Mouse (Mus musculus) midbrain, embryonic 11.5 days (tissue): ENCODE results near the gene Zcchc8. TPM values are rescaled to one million over a fixed set of nuclear protein-coding genes. Genes with fewer than 3 reads are reported as not detected.
A peak's percentile ranks its signal among the peaks of the same experiment; 100 is the strongest.

Source experiments
- ATAC-seq: fragments of 200-750 bp; cut with Nextera tagmentation; 2 replicates; pipeline ENCODE4 v1.8.0; 2017; ENCODE audit warnings: moderate TSS enrichment, moderate library complexity; ENCODE audit not compliant: low FRiP score
- DNase-seq: peaks from one replicate; pipeline ENCODE4 v3.0.0; 2015; ENCODE audit warnings: low spot score; ENCODE audit errors: missing footprints
- H3K27ac ChIP-seq: fragments of 300-500 bp; sonication (generic); 2 replicates; pipeline ENCODE4 v1.5.1; 2014; ENCODE audit warnings: low read depth, low read length
- H3K27me3 ChIP-seq: fragments of 300-500 bp; sonication (generic); 2 replicates; pipeline ENCODE4 v1.6.1; 2014; ENCODE audit warnings: mild to moderate bottlenecking, low read length, moderate library complexity, mixed read lengths; ENCODE audit not compliant: control insufficient read depth, insufficient read depth
- H3K36me3 ChIP-seq: fragments of 300-500 bp; sonication (generic); 2 replicates; pipeline ENCODE4 v1.6.1; 2014; ENCODE audit warnings: mild to moderate bottlenecking, low read length, moderate library complexity, mixed read lengths; ENCODE audit not compliant: control insufficient read depth, insufficient read depth
- H3K4me1 ChIP-seq: fragments of 300-500 bp; sonication (generic); 2 replicates; pipeline ENCODE4 v1.6.1; 2014; ENCODE audit warnings: low read length; ENCODE audit not compliant: control insufficient read depth, insufficient read depth
- H3K4me2 ChIP-seq: fragments of 300-500 bp; sonication (generic); 2 replicates; pipeline ENCODE4 v1.6.1; 2014; ENCODE audit warnings: mild to moderate bottlenecking, moderate library complexity
- H3K4me3 ChIP-seq: fragments of 300-500 bp; sonication (generic); 2 replicates; pipeline ENCODE4 v1.5.1; 2014; ENCODE audit warnings: low read depth, low read length
- H3K9ac ChIP-seq: fragments of 300-500 bp; sonication (generic); 2 replicates; pipeline ENCODE4 v1.6.1; 2014; ENCODE audit warnings: low read length
- H3K9me3 ChIP-seq: fragments of 300-500 bp; sonication (generic); 2 replicates; pipeline ENCODE4 v1.6.1; 2016; ENCODE audit warnings: low read length; ENCODE audit not compliant: control insufficient read depth
- WGBS: fragments of 180-500 bp; shearing (Covaris S2); extraction: QIAGEN DNeasy Blood & Tissue Kit; methylation state at CpG from one replicate; pipeline ENCODE4 v1.1.7; 2014; 5-methylcytosine and 5-hydroxymethylcytosine counted together
- polyA plus RNA-seq: library from polyadenylated mRNA; unstranded; fragments of >200 nt; fragmentation: Nextera tagmentation; extraction: Ambion mirVana; gene quantifications from 2 replicates; pipeline ENCODE4 v1.2.1, GENCODE M21; 2014

Zcchc8 gene
- polyA plus RNA-seq, 1 experiment from 2014 or later, result 80.8 TPM

GRCm38 (mm10) chr5:123675221-123675620, 45.7 kb downstream of the Zcchc8 start:
- Histone ChIP-seq H3K4me1 (peaks cover 9% of the 10 kb centered on the region), H3K9me3 (no peaks in the 10 kb centered on the region), H3K27ac (no peak overlapping the region), H3K9ac (no peak overlapping the region), H3K4me2 (no peak overlapping the region), H3K27me3 (no peaks in the 10 kb centered on the region), H3K4me3 (no peak overlapping the region), H3K36me3 (no peaks in the 10 kb centered on the region)
- ATAC-seq (no peak), DNase-seq (no peak)
- 72% methylated on average over 3 of the region's 3 CpGs for WGBS

GRCm38 (mm10) chr5:123671473-123671820, 49.5 kb downstream of the Zcchc8 start:
- ATAC-seq, result no peak
- no peak overlapping the region for H3K27ac ChIP-seq
- no peak overlapping the region for H3K4me3 ChIP-seq
- H3K27me3 ChIP-seq, result no peaks in the 10 kb centered on the region
- H3K9me3 ChIP-seq, result no peaks in the 10 kb centered on the region
- peaks cover 9% of the 10 kb centered on the region for H3K4me1 ChIP-seq
- no peak overlapping the region for H3K4me2 ChIP-seq
- 45% methylated on average over 3 of the region's 3 CpGs for WGBS
- DNase-seq, result peak; percentile 87
- no peaks in the 10 kb centered on the region for H3K36me3 ChIP-seq
- no peak overlapping the region for H3K9ac ChIP-seq

GRCm38 (mm10) chr5:123670800-123671472, 50.0 kb downstream of the Zcchc8 start:
- no peak for ATAC-seq
- H3K9ac ChIP-seq, result no peak overlapping the region

GRCm38 (mm10) chr5:123669991-123670799, 50.7 kb downstream of the Zcchc8 start:
- Histone ChIP-seq H3K27me3 (no peaks in the 10 kb centered on the region), H3K4me2 (no peak overlapping the region), H3K9ac (no peak overlapping the region), H3K27ac (no peak overlapping the region), H3K36me3 (no peaks in the 10 kb centered on the region), H3K4me1 (peaks cover 9% of the 10 kb centered on the region), H3K4me3 (no peak overlapping the region), H3K9me3 (no peaks in the 10 kb centered on the region)
- WGBS, result 79% methylated on average over 9 of the region's 9 CpGs
- ATAC-seq (no peak), DNase-seq (no peak)

More at GRCm38 (mm10) chr5:123670800-123671472, 50.0 kb downstream of the Zcchc8 start:
- Histone ChIP-seq H3K4me3 (no peak overlapping the region), H3K9me3 (no peaks in the 10 kb centered on the region), H3K36me3 (no peaks in the 10 kb centered on the region), H3K4me1 (peaks cover 9% of the 10 kb centered on the region), H3K27me3 (no peaks in the 10 kb centered on the region), H3K27ac (no peak overlapping the region; the same call in 1 of the 2 replicates), H3K4me2 (no peak overlapping the region)
- 51% methylated on average over 14 of the region's 14 CpGs for WGBS
- no peak for DNase-seq

GRCm38 (mm10) chr5:123667915-123668314, 53.0 kb downstream of the Zcchc8 start:
- H3K36me3 ChIP-seq, result no peaks in the 10 kb centered on the region
- ATAC-seq (no peak), DNase-seq (no peak)
- no peak overlapping the region for H3K4me3 ChIP-seq
- H3K9me3 ChIP-seq, result no peaks in the 10 kb centered on the region
- H3K27ac ChIP-seq, result no peak overlapping the region
- H3K27me3 ChIP-seq, result no peaks in the 10 kb centered on the region
- peaks cover 7% of the 10 kb centered on the region for H3K4me1 ChIP-seq
- no peak overlapping the region for H3K9ac ChIP-seq
- H3K4me2 ChIP-seq, result no peak overlapping the region
- WGBS, result 93% methylated on average over 12 of the region's 12 CpGs

GRCm38 (mm10) chr5:123665956-123666355, 54.9 kb downstream of the Zcchc8 start:
- WGBS, result 91% methylated on average over 7 of the region's 7 CpGs
- Histone ChIP-seq H3K36me3 (no peaks in the 10 kb centered on the region), H3K4me2 (no peak overlapping the region), H3K4me1 (peaks cover under 1% of the 10 kb centered on the region; the same call in 1 of the 2 replicates), H3K9me3 (no peaks in the 10 kb centered on the region), H3K9ac (no peak overlapping the region), H3K27me3 (no peaks in the 10 kb centered on the region), H3K27ac (no peak overlapping the region), H3K4me3 (no peak overlapping the region)
- peak; percentile 28 for DNase-seq
- no peak for ATAC-seq

GRCm38 (mm10) chr5:123664329-123664728, 56.6 kb downstream of the Zcchc8 start:
- ATAC-seq (no peak), DNase-seq (no peak)
- H3K4me3 ChIP-seq, result no peak overlapping the region
- no peaks in the 10 kb centered on the region for H3K9me3 ChIP-seq
- H3K9ac ChIP-seq, result no peak overlapping the region
- no peaks in the 10 kb centered on the region for H3K27me3 ChIP-seq
- WGBS, result 89% methylated on average over 7 of the region's 7 CpGs
- H3K36me3 ChIP-seq, result no peaks in the 10 kb centered on the region
- H3K4me2 ChIP-seq, result no peak overlapping the region
- H3K27ac ChIP-seq, result no peak overlapping the region
- H3K4me1 ChIP-seq, result no peaks in the 10 kb centered on the region

GRCm38 (mm10) chr5:123662059-123662458, 58.8 kb downstream of the Zcchc8 start:
- Histone ChIP-seq H3K27me3 (no peaks in the 10 kb centered on the region), H3K9ac (no peak overlapping the region), H3K4me3 (no peak overlapping the region), H3K36me3 (no peaks in the 10 kb centered on the region), H3K27ac (no peak overlapping the region), H3K4me2 (no peak overlapping the region), H3K4me1 (no peaks in the 10 kb centered on the region), H3K9me3 (no peaks in the 10 kb centered on the region)
- no peak for ATAC-seq
- 74% methylated on average over 9 of the region's 9 CpGs for WGBS
- DNase-seq, result no peak

GRCm38 (mm10) chr5:123661602-123662001, 59.3 kb downstream of the Zcchc8 start:
- Histone ChIP-seq H3K9ac (no peak overlapping the region), H3K4me1 (no peaks in the 10 kb centered on the region), H3K9me3 (no peaks in the 10 kb centered on the region), H3K4me3 (no peak overlapping the region), H3K27ac (no peak overlapping the region), H3K27me3 (no peaks in the 10 kb centered on the region), H3K36me3 (no peaks in the 10 kb centered on the region), H3K4me2 (no peak overlapping the region)
- DNase-seq (no peak), ATAC-seq (no peak)
- WGBS, result 87% methylated on average over 3 of the region's 3 CpGs
